Mouse (Mus musculus): ENCODE data around the gene Tmem43. TPM values are rescaled to one million over a fixed set of nuclear protein-coding genes. Genes with fewer than 3 reads are reported as not detected.

The Tmem43 gene
- polyA plus RNA-seq, 1 experiment from 2014 or later = 30.0 TPM

GRCm38 (mm10) chr6:91534268-91534667, 60.8 kb downstream of the Tmem43 start:
- H3K4me2 ChIP-seq = no peak overlapping the region
- no peak for ATAC-seq (replicated peaks; ENCODE audit: low FRiP score)
- no peaks in the 10 kb centered on the region for H3K4me1 ChIP-seq (replicated peaks; ENCODE audit: control insufficient read depth, insufficient read depth, low read length)
- H3K27me3 ChIP-seq (replicated peaks; ENCODE audit: control insufficient read depth, insufficient read depth, low read length) = no peaks in the 10 kb centered on the region
- no peaks in the 10 kb centered on the region for H3K9me3 ChIP-seq (ENCODE audit: control insufficient read depth, low read length)
- no peak overlapping the region for H3K4me3 ChIP-seq (ENCODE audit: low read depth, low read length)
- 66% methylated on average over 4 of the region's 4 CpGs for WGBS
- H3K9ac ChIP-seq (ENCODE audit: low read depth, low read length) = no peak overlapping the region
- H3K27ac ChIP-seq (ENCODE audit: low read depth, low read length) = no peak overlapping the region
- DNase-seq (ENCODE audit: low spot score) = no peak
- no peaks in the 10 kb centered on the region for H3K36me3 ChIP-seq (ENCODE audit: control insufficient read depth, insufficient read depth, low read length)

GRCm38 (mm10) chr6:91535231-91535630, 61.7 kb downstream of the Tmem43 start:
- 75% methylated on average over 3 of the region's 3 CpGs for WGBS
- DNase-seq (ENCODE audit: low spot score) (no peak), ATAC-seq (replicated peaks; ENCODE audit: low FRiP score) (no peak)
- H3K9ac ChIP-seq (ENCODE audit: low read depth, low read length) = no peak overlapping the region
- no peaks in the 10 kb centered on the region for H3K9me3 ChIP-seq (ENCODE audit: control insufficient read depth, low read length)
- H3K27me3 ChIP-seq (replicated peaks; ENCODE audit: control insufficient read depth, insufficient read depth, low read length) = no peaks in the 10 kb centered on the region
- no peak overlapping the region for H3K4me3 ChIP-seq (ENCODE audit: low read depth, low read length)
- no peaks in the 10 kb centered on the region for H3K36me3 ChIP-seq (ENCODE audit: control insufficient read depth, insufficient read depth, low read length)
- no peak overlapping the region for H3K4me2 ChIP-seq
- no peaks in the 10 kb centered on the region for H3K4me1 ChIP-seq (replicated peaks; ENCODE audit: control insufficient read depth, insufficient read depth, low read length)
- H3K27ac ChIP-seq (ENCODE audit: low read depth, low read length) = no peak overlapping the region

GRCm38 (mm10) chr6:91536047-91536765, 62.7 kb downstream of the Tmem43 start:
- ATAC-seq (replicated peaks; ENCODE audit: low FRiP score) = no peak
- no peak overlapping the region for H3K27ac ChIP-seq (ENCODE audit: low read depth, low read length)
- WGBS = 77% methylated on average over 11 of the region's 11 CpGs
- H3K27me3 ChIP-seq (replicated peaks; ENCODE audit: control insufficient read depth, insufficient read depth, low read length) = no peaks in the 10 kb centered on the region
- no peaks in the 10 kb centered on the region for H3K9me3 ChIP-seq (ENCODE audit: control insufficient read depth, low read length)
- H3K4me3 ChIP-seq (ENCODE audit: low read depth, low read length) = no peak overlapping the region
- no peak overlapping the region for H3K9ac ChIP-seq (ENCODE audit: low read depth, low read length)
- H3K4me2 ChIP-seq = no peak overlapping the region
- no peak for DNase-seq (ENCODE audit: low spot score)
- no peaks in the 10 kb centered on the region for H3K36me3 ChIP-seq (ENCODE audit: control insufficient read depth, insufficient read depth, low read length)
- H3K4me1 ChIP-seq (replicated peaks; ENCODE audit: control insufficient read depth, insufficient read depth, low read length) = no peaks in the 10 kb centered on the region

Other genes starting within 250 kb of the Tmem43 start
- 0.05 and 0.30 TPM in 2 replicates for gene Wnt7a, start 62.3 kb upstream of the Tmem43 start, polyA plus RNA-seq (2014; fragmentation: Nextera tagmentation; extraction: Ambion mirVana)
- gene Chchd4, start 157 bp upstream of the Tmem43 start, polyA plus RNA-seq (2014; fragmentation: Nextera tagmentation; extraction: Ambion mirVana) = 47.1 and 47.3 TPM in 2 replicates
- 13.2 and 13.4 TPM in 2 replicates for gene Xpc, start 42.2 kb downstream of the Tmem43 start, polyA plus RNA-seq (2014; fragmentation: Nextera tagmentation; extraction: Ambion mirVana)
- 309 and 318 TPM in 2 replicates for gene Lsm3, start 42.2 kb downstream of the Tmem43 start, polyA plus RNA-seq (2014; fragmentation: Nextera tagmentation; extraction: Ambion mirVana)
- gene Slc6a6, start 210.3 kb downstream of the Tmem43 start, polyA plus RNA-seq (2014; fragmentation: Nextera tagmentation; extraction: Ambion mirVana) = 30.3 and 33.2 TPM in 2 replicates

All from liver, embryonic 11.5 days (tissue).